Mouse (Mus musculus): ENCODE data around the gene Tceanc2.

GRCm38 (mm10) chr4:107152571-107152970 is 26.3 kb downstream of the Tceanc2 start:
- TF ChIP-seq CTCF (IDR thresholded peaks at IDR 0.05; ENCODE audit: control insufficient read depth, insufficient read depth, low read length) (no peak), POLR2A (IDR thresholded peaks at IDR 0.05; ENCODE audit: borderline replicate concordance, control insufficient read depth, low read depth, low read length) (no peak)

All from bone marrow, adult 2 months (tissue).